Mouse (Mus musculus): ENCODE data around the gene Itga1.

DNA sequence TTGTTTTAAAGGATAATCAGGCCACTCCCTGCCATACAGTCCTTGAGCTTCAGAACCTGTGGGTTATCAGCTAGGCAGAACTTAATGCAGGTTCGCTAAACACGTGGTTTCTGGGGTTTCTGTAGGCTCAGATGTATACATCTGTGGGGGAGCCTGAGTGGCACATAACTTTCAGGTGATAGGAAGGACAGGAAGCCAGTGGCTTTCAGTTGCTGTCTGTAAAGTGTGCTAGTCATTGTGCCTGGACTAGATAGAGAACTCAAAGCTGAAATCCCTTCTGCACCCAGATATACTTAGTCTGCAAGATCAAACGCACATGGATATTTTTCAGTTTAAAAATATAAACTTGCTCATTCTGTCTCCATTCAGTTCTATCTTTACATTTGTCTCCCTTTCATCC is 29.6 kb upstream of the Itga1 start:
- TF ChIP-seq CHD1 (IDR thresholded peaks at IDR 0.05; ENCODE audit: low read depth, low read length), result no peak
- no peak for TF ChIP-seq POLR2A (IDR thresholded peaks at IDR 0.05; ENCODE audit: control insufficient read depth in 1 of 2, insufficient read depth in 1 of 2, low read depth in 1 of 2, low read length in 2 of 2, poor library complexity in 1 of 2)
- TF ChIP-seq TAL1 (IDR thresholded peaks at IDR 0.05; ENCODE audit: low read length), result no peak
- TF ChIP-seq ZKSCAN1 (IDR thresholded peaks at IDR 0.05; ENCODE audit: low read depth, low read length), result no peak
- no peak for TF ChIP-seq NRF1 (IDR thresholded peaks at IDR 0.05; ENCODE audit: insufficient read depth, low read depth, low read length, poor library complexity, severe bottlenecking)
- TF ChIP-seq ZNF384 (IDR thresholded peaks at IDR 0.05; ENCODE audit: low read depth, low read length), result no peak
- TF ChIP-seq SMC3 (IDR thresholded peaks at IDR 0.05; ENCODE audit: low read depth, low read length), result no peak
- no peak for TF ChIP-seq POLR2AphosphoS5 (IDR thresholded peaks at IDR 0.05; ENCODE audit: borderline replicate concordance, low read depth, low read length)
